Mouse (Mus musculus) heart, postnatal 0 days (tissue): Measurements from ENCODE around the gene Gm20835. TPM values are rescaled to one million over a fixed set of nuclear protein-coding genes. Genes with fewer than 3 reads are reported as not detected.
"Not testable (repeated sequence)": the region's sequence is repeated elsewhere in the genome, so short reads cannot be mapped to it uniquely, and the experiment has no call there.

Experiments used
- ATAC-seq: fragments of 200-750 bp; cut with Nextera tagmentation; 2 replicates; pipeline ENCODE4 v1.8.0; 2017; ENCODE audit warnings: low read depth, moderate number of reproducible peaks, moderate library complexity; ENCODE audit not compliant: insufficient read depth
- DNase-seq: peaks from one replicate; pipeline ENCODE4 v3.0.0-alpha.2; 2016; ENCODE audit warnings: low spot score
- H3K27ac ChIP-seq: fragments of 300-500 bp; sonication (generic); 2 replicates; pipeline ENCODE4 v1.5.1; 2014; ENCODE audit warnings: low read depth, mild to moderate bottlenecking
- H3K27me3 ChIP-seq: fragments of 300-500 bp; sonication (generic); 2 replicates; pipeline ENCODE4 v1.6.1; 2014; ENCODE audit warnings: low read length, mixed read lengths; ENCODE audit not compliant: control insufficient read depth, insufficient read depth
- H3K36me3 ChIP-seq: fragments of 300-500 bp; sonication (generic); replicated peaks from 2 replicates; pipeline ENCODE4 v1.6.1; 2014; ENCODE audit warnings: low read length, mixed read lengths; ENCODE audit not compliant: control insufficient read depth, insufficient read depth
- H3K4me1 ChIP-seq: fragments of 300-500 bp; sonication (generic); 2 replicates; pipeline ENCODE4 v1.6.1; 2014; ENCODE audit warnings: antibody characterized with exemption; ENCODE audit not compliant: control insufficient read depth, insufficient read depth
- H3K4me2 ChIP-seq: fragments of 300-500 bp; sonication (generic); 2 replicates; pipeline ENCODE4 v1.6.1; 2014; ENCODE audit warnings: low read depth, mild to moderate bottlenecking, low read length, moderate library complexity
- H3K4me3 ChIP-seq: fragments of 300-500 bp; sonication (generic); 2 replicates; pipeline ENCODE4 v1.5.1; 2014; ENCODE audit warnings: low read depth, low read length
- H3K9ac ChIP-seq: fragments of 300-500 bp; sonication (generic); replicated peaks from 2 replicates; pipeline ENCODE4 v1.6.1; 2014; ENCODE audit warnings: low read depth, low read length, mixed read lengths
- H3K9me3 ChIP-seq: fragments of 300-500 bp; sonication (generic); replicated peaks from 2 replicates; pipeline ENCODE4 v1.6.1; 2016; ENCODE audit warnings: low read length; ENCODE audit not compliant: control insufficient read depth
- WGBS: fragments of 180-500 bp; shearing (Covaris S2); extraction: QIAGEN DNeasy Blood & Tissue Kit; methylation state at CpG from one replicate; pipeline ENCODE4 v1.1.7; 2014; 5-methylcytosine and 5-hydroxymethylcytosine counted together
- polyA plus RNA-seq: library from polyadenylated mRNA; unstranded; fragments of >200 nt; fragmentation: Nextera tagmentation; extraction: Ambion mirVana; gene quantifications from 2 replicates; pipeline ENCODE4 v1.2.1, GENCODE M21; 2015
- total RNA-seq: library from RNA; depleted of rRNA; stranded (reverse); fragments of >200 nt; gene quantifications from 2 replicates; pipeline ENCODE4 v1.2.3, GENCODE M21; 2014; ENCODE audit warnings: low replicate concordance; rRNA removed

The Gm20835 gene
- total RNA-seq = not detected in 2 replicates
- polyA plus RNA-seq = not detected in 2 replicates

GRCm38 (mm10) chrY:36735190-36735589, at the start of gene Gm20835:
Gm20835 (minus strand) TSS chrY:36735290.
- not testable (repeated sequence) for H3K27me3 ChIP-seq, ATAC-seq, H3K4me1 ChIP-seq, H3K36me3 ChIP-seq, DNase-seq, H3K4me2 ChIP-seq, H3K9me3 ChIP-seq, H3K9ac ChIP-seq, H3K4me3 ChIP-seq, H3K27ac ChIP-seq
- no CpG with 5 or more reads among the region's 6 CpGs for whole genome bisulfite sequencing
